Mouse (Mus musculus) bone marrow macrophage, adult 2 months (primary cell): ENCODE results near the gene Gm21789.
"Not testable (repeated sequence)": the region's sequence is repeated elsewhere in the genome, so short reads cannot be mapped to it uniquely, and the experiment has no call there.

ENCODE experiments used
- CTCF ChIP-seq: IDR thresholded peaks from 2 replicates; pipeline ENCODE4 v1.5.1; 2012; ENCODE audit warnings: low read depth, mild to moderate bottlenecking, low read length, moderate library complexity
- POLR2A ChIP-seq: IDR thresholded peaks from 2 replicates; pipeline ENCODE4 v1.6.1; 2012; ENCODE audit warnings: mild to moderate bottlenecking, low read depth, low read length, borderline replicate concordance

- TF ChIP-seq CTCF, POLR2A: not testable (repeated sequence)
Observed at GRCm38 (mm10) chrX:32973597-32973996, 32.0 kb downstream of the Gm21789 start, which contains the start of gene Btbd35f5.
